Mouse (Mus musculus) liver (tissue): ENCODE results near the gene Ptprd.

Experiments used
- DNase-seq: peaks from one replicate; pipeline ENCODE4 v3.0.0-alpha.2; 2020; ENCODE audit warnings: mixed read lengths

Ptprd gene

DNA sequence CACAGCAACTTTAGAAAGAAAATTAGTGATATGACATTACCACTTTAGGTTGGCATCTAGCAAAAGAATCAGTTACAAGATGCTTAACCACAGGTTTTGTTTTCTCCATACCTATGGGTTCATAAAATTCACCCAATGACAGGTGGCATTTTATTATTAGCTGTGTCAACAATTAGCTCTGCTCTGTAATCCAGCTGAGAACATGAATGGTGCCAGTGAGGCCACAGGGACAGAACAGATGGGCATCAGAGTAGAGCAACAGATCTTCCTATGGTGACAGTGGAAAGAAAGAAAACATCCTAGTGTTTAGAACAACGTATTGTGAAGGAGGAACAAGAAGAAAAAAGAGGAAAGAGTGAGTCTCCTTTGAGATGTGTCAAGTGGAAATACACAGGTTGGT lies 973.6 kb downstream of the Ptprd start:
- no peak for DNase-seq

DNA sequence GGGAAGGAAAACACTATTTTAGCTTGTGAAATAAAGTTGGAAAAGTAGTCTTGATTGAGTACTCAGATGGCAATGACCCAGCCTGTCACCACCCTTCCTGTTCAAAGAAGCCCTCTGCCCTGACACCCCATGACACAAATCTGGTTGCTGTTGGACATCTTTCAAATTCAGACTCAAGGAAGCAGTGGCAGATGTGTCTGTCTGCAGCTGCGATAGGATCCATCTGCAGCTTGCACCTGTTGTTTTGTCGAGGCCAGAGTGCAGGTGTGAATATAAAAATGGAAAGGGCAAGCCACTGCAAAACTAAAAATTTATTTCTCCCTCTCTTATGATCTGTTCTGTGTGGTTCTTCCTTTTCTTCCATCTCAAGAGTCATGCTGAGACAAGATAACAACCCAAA lies 978.5 kb downstream of the Ptprd start:
- no peak for DNase-seq

DNA sequence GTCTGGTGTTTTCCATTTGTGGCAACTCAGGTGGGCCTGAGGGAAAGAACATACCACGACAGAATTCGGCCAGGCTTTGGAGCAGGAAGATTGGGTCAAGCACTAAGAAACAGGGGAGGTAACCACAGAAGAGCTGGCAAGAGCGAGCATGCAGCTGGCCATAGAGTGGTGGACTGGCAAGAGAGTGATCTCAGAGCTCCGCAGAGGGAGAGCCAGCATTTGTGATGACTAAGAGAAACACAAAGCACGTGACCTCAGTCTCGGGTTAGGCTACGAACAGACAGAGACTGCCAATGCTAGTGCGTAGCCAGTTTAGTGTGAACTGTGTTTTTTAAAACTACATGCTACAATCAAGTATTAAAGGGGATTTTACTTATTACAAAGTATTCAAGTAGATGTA lies 1042.9 kb downstream of the Ptprd start:
- DNase-seq, result no peak

DNA sequence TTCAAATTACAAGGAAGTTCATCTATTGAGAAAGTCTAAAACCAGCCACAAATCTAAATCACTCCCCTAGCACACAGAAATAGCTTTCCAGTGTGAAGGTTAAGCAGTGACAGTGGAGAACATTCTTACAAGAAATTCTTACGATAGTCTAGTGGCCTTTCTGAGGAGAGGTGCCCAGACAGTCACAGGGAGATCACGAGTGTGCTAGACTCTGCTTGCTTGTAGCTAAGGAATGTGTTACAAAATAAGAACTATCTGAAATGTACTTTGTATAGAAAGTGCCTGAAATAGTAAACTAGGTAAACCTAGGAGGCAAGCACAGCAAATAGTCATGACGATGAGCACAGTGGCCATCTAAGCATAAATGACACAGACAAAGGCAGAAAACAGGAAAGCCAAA lies 1054.2 kb downstream of the Ptprd start:
- no peak for DNase-seq

DNA sequence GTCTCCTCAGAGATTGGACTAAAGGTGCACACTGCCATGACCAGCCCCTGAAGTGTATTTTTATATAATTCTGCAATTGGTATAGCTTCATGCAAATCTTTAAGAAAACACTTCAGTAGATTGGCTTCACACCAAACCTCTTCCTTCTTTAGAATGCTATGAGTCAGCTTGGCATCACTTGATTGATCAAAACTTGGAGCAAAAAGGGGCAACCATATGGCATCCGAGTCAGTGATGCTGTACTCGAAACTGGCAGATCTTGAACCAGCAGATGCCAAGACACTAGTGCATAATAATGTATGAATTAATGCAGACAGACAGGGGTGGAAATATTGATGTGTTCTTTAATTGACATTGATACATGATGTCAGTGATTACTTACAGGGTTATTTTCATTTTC lies 1056.2 kb downstream of the Ptprd start:
- DNase-seq, result no peak

DNA sequence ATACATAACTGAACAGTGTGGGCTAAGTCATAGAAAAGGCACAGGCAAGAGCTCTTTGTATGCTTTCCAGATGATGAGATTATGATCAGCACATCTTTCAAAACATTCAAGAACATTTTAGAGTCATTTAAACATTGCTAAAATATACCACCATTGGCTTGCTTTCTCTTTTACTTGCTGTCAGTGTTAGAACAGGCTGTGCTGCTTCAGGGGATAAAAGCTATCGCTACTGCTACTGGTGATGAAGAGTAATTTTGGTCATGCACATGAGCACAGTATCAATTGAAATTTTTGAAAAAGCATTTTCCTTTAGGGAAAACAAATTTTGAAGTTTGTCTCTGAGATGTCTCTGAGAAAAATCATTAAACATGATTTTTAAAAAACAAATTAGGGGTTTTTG lies 1056.7 kb downstream of the Ptprd start:
- no peak for DNase-seq

DNA sequence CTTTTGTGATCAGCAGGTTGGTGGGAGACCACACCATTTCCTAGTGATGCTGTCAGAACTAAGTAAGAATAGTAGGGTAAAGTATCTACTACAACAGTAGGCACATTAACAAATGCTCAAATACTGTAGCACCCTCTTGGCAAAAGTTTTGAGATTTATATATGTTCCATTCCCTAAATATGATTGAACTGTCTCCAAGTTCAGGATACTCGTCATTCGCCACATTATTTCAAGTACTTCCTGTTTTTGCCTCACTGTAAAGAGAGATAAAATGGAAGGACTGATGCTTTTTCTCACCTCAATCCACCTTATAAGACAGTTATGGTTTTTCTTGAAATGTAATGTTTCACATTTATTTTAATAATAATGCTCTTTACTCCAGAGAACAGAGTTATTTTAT lies 1086.9 kb downstream of the Ptprd start:
- no peak for DNase-seq

DNA sequence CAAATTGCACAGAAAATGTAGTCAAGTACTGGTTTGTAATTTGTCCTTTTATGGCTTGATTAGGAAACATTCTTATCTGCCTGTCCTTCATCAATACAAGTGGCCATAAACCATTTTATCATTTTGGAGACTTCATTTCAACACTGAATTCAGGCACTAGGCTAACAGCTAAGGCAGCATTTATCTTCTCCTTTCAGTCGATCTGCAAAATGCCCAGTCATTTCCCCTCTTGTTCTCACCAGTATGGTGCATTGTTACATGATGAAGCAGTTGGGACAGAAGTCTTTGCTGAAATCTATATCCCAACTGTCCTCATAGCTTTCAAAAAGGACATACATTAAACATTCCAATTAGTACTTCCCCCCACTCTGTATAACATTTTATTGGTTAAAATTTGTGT lies 1100.9 kb downstream of the Ptprd start:
- no peak for DNase-seq

DNA sequence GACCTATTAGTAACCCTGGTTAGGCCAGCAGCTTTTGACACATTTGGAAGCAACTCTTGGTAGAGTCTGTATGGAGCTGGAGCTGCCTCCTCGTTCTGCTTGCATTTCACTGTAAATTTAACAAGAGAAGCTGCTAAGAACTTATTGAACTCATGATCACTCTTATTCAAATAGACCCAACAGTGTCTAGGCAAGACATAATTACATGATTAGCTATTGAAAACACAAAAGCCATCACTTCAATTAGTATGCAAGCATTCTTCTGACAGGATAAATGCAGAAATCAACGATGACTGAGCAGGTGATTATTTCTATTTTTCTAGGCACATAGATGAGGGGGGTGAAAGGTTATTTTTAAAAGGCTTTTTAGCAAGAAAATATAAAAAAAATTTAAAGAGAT lies 1104.5 kb downstream of the Ptprd start:
- no peak for DNase-seq

DNA sequence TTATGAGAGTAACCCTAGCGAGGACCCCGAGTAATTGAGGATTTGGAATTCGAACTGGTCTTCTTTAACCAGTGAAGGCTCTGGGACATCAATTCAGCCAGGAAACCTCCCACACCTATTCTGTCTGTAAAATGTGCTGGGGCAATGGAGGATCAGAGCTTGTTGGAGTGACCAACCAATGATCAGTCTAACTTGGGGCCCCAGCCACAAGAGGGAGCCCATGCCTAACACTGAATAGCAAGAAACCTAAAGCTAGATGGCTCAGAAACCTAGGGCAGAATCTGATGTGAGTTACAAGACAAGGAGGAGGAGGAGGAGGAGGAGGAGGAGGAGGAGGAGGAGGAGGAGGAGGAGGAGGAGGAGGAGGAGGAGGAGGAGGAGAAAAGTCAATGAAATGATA lies 1128.6 kb downstream of the Ptprd start:
- DNase-seq, result peak; percentile 31

DNA sequence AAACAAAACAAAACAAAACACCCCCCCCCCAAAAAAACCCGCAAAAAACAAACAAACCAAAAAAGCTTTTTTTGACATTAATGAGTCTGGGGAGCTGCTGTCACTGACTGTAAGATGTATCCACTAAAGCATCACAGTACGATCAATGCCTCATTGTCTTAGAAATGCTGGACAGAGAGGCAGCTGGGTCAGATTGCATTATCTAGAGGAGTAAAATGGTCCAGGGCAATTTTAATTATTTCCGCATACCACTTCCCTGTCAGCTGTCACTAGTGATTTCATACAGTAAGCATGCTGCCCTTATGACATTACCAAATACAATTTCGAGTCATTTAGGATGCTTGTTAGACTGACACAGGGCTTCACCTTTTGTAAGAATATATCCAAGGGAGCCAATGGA lies 1134.2 kb downstream of the Ptprd start:
- DNase-seq, result no peak

DNA sequence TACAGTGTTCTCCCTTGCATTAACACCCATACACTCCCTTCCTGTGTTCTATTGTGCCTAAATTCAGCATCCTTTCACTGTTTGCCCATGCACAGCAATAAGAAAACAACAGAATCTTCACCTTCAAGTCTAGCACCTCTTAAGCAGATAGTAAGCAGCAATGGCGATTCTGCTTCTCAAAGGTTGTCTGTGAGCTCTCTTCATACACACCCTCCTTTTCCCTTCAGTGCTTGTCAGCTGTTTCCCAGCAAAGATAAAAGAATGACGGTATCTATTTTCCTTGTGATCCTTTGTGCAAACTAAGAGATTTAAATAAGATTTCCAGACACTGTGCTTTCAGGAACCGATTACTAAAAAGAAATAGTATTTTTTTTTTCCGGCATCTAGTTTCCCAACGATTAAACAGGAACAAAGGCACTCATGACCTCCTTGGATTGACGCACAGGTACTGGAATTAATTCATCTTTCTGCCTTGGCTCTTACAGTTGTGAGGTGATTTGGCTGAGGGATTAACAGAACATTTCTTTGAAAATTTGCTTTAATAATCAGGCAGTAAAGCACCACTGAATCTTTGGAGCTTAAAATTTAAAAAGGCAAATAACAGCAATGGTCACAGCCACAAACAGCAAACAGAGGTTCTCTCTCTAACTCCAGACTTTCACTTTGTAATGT lies 1161.1 kb downstream of the Ptprd start:
- DNase-seq, result no peak

DNA sequence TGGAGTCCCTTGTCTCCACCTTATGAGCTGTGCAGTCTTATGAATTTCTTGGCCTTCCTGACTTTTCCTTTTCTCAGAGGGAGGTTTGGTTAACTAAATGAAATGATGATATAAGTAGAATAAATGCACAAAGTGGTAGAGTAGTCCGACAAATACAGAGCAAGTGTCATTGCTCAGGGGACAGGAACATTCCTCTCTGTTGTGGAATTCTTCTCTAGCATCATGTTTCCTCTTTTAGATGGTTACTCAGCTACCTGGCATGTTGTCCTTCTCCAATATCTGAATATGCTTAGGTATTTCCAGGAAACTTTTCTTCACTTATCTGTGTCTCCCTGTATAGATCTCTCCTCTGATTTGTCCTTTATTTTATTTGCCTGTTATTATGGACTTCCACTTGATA lies 1207.3 kb downstream of the Ptprd start:
- DNase-seq, result no peak

DNA sequence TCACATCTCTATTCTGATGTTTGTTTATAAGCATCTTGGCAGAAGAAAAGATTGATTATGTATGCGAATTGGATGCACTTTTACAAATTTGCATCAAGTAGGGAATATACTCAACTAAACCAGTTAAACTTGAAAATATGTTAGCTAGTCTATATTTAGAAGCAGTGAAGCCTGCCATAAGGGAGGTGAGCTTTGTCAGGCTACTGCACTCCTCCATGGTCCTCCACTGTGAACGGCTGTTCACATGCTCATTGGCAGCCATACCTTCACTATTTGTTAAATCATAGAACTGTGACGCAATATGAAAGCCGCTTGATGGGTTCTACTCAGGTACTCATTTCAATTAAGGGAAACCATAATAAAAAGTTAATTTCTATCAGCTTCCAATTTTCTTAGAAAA lies 1215.6 kb downstream of the Ptprd start:
- DNase-seq, result no peak

DNA sequence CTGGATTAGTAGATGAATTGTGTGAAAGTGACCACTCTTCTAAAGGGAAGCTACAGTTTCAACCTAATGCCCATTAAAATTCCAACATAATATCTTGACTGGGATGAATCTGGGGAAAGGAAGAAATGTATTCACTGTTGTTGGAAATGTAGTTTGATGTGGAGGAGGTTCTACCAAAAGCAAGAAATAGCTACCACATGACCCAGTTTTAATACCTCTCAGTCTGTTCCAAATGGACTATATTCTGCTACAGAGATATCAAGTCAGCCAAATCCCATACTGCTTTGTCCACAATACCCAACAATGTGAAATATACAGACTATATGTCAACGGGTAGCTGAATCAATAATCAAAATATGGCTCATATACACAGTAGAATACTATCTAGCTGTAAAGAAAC lies 1221.8 kb downstream of the Ptprd start:
- no peak for DNase-seq

DNA sequence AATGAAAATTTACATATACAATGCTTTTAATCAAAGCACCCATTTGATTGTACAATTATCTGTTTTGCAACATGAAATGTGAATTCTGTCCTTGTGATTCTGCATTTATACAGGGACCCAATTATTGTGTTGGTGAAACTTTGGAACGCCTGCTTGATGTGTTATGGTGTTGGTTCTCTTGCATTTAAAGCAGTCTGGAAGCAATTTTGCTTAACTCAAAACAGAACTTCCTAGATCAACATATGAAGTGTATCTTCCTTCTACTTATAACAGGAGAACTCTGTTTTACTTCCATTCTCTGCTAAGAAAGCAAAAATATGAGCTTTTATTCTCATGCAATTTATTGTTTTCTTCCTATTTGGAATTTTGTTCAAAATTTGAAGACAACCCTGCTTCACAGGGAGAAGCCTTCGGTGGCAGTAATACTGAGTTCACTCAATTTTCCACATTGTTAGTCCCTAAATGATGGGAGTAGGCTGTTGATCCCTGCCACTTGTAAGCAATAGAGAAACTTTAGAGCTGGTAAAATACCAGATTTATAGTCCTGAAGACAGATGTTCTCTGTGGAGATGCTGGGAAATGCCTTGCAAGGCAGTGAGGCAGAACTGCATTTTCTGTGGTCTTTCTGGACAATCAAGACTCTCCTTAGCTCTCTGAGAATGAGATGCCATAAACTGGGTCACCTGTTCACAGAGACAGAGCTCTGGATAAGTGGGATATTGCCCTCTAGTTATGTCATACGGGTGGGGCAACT lies 1234.5 kb downstream of the Ptprd start:
- DNase-seq, result no peak

DNA sequence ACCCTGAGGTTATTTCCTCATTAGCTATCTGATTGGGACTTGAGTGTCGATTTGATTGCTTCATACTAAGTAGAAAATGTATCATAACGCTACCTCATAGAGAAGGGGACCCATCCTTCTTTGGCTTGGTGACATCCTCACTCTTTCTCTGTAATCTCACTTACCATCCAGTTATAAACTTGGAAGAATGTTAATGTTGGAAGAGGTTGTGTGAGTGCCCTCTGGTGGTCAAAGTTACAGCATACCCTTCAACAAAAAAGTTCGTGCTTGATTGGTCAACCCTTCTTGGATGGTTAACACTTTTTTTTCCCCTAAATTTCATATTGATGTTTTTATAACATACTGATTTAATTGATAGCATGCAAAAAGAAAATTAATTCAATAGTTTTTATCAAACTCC lies 1263.5 kb downstream of the Ptprd start:
- peak; percentile 6 for DNase-seq

DNA sequence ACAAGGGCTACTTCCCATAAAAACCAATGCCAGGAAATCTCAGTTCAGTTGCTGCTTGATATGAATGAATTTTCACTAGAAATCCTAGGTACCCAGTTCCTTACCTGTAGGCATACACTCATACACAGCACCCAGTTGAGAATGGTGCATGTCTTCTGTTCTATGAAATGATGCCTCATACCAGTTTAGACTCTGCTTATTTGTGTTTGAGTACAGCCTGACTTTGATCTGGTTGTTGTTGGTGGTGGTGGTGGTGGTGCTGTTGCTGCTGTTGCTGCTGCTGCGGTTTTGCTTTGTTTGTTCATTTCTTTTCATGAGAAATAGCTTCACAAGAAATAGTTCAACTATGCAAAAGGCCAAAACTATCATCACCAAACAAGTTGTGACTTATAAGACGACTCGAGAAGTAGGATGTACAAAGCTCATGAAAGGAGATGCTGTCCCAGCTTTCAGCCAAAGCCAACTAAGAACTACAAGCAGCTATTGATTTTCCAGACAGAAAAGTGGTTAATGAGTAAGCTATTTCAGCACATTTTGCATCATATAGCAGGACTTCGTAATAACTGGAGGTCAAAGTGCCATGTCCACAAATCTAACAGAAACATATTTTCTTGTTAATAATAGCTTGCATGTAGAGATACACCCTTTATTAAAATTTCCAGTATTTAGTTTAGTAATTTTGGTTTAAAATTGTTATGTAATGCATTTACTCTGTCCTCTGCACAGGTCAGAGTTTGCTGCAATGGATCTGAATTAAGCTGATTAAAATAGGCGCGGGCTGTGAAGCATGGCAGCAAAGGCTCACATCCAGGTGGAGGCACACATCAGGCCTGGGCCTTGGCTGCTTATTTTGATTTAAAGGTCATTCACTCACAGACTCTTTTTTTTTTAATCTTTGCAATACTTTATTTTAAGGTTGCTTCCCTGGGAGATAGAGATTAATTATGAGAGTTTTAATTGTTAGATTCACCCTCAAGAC lies 1270.1 kb downstream of the Ptprd start:
- no peak for DNase-seq

DNA sequence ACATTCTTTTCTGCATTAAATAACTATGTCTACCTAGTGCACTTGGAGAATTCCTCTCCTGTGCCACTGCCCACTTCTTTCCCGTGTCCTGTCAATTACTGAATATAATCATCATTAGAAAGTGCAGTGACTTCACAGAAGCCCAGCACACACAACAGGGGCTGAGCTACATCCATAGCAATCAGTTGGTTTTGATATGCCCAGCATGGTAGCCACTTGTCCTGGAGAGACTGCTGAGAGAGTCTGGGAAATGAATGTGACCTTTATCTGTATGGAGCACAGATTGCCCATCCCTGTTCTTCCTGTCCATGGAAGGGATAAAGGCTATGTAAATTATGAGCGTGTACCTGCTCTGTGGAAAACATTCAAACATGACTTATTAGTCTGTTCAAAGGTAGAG lies 1280.2 kb downstream of the Ptprd start:
- no peak for DNase-seq

DNA sequence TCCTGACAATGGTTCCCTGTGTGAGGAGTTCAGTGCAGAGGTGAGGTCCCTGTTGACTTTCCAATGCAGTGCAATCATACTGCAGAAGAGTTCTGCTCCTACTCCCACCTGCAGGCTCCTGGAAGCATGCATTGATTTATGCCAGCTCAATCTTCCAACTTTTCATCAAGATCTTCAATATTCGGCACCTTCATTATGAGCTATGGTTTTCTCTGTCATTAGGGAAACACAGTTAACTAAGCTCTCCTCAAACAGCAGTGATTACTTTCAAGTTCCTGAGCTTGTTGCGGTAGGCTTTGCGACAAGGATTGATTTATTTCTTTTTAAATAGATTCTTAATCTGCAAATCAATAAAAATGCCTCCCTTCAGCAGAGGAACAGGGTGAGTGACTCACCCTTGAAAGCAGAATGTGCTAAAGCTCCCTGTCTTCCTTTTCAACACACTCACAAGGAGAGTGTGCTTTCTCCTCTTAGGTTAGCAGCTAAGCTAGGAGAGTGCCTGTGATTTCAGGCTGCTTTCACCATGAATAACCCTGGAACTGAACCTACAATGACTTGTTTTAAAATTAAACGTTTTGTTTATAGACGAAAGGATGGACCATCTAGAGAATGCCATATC lies 1298.1 kb downstream of the Ptprd start:
- no peak for DNase-seq

DNA sequence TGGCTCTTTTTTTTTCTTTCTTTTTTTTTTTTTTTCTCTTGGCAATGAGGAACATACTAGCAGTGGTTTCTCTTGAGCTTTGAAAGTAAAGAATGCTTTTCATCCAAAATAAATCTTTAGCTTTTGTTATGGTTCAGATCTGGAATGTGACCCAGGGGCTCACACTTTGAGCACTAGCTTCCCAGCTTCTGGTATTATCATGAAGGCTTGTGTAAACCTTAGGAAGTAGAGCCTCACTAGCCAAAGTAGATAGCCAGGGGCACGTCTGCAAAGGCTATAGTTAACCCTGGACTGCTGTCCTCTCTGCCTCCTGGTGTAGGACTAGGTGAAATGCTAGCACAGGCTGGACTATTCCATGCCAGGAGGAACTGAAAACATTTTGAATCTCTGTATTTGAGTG lies 1310.1 kb downstream of the Ptprd start:
- no peak for DNase-seq

DNA sequence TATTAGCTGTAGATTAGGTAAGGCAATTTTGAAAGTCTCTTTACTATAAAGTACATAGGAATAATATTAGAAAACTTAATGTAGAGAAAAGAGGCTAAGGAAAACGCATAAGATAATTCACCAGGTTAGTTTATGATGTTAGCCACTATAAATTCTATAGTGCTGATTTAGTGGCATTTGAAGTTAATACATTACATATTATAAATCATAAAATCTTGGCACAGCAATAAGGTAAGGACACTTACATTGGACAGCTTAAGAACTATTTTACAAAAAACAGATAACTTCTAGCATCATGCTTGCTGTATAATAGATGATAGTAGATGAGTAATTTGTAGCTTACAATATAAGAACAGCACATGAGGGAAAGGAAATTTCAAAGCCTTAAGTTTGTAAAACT lies 1322.1 kb downstream of the Ptprd start:
- no peak for DNase-seq

DNA sequence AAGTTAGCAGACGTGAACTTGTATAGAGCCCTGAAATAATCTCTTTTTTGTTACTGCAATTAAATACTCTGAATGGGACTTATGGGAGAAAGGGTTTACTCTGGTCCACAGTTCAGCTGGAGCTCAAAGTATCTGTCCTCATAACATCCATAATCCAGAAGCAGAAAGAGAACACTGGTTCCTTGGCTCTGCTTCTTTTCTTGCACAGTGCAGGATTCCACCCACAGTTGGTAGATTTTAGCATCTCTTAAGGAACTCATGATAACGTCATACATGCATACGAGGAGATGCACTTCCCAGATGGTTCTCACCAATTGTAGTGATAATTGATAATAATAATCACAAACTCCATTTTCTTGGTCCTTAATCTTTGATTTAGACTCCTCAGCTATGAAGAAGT lies 1330.2 kb downstream of the Ptprd start:
- no peak for DNase-seq
